Mouse (Mus musculus) lung, postnatal 14 days (tissue): ENCODE data around the gene Olfr653.

Experiments used
- DNase-seq: peaks from one replicate; pipeline ENCODE4 v3.0.0; 2021

Olfr653 gene

GRCm38 (mm10) chr7:104577014-104577413 lies at the start of gene Olfr653:
Gene Olfr653, plus strand, starts transcription at chr7:104577314.
- no peak for DNase-seq

- DNase-seq = no peak
Measured at GRCm38 (mm10) chr7:104549833-104550232, 27.3 kb upstream of the Olfr653 start, which contains the start of gene Olfr651. Gene Olfr651, plus strand, starts transcription at chr7:104550133.

GRCm38 (mm10) chr7:104552700-104553099 lies 24.4 kb upstream of the Olfr653 start:
- DNase-seq = no peak

- no peak for DNase-seq
Measured at GRCm38 (mm10) chr7:104560601-104561000, 16.5 kb upstream of the Olfr653 start, which contains the start of gene Olfr652. Gene Olfr652, plus strand, starts transcription at chr7:104560901.

GRCm38 (mm10) chr7:104580846-104581245 lies 3.7 kb downstream of the Olfr653 start:
- no peak for DNase-seq

- DNase-seq = no peak
Measured at GRCm38 (mm10) chr7:104581429-104581828, 4.3 kb downstream of the Olfr653 start.

- DNase-seq = no peak
Measured at GRCm38 (mm10) chr7:104586725-104587124, 9.6 kb downstream of the Olfr653 start, which contains the start of gene Olfr654. Gene Olfr654, plus strand, starts transcription at chr7:104587025.

GRCm38 (mm10) chr7:104588274-104588673 lies 11.2 kb downstream of the Olfr653 start:
- no peak for DNase-seq

GRCm38 (mm10) chr7:104601679-104602078 lies 24.6 kb downstream of the Olfr653 start, which contains the start of gene Olfr655:
Gene Olfr655, minus strand, starts transcription at chr7:104601779.
- DNase-seq = no peak

- DNase-seq = peak; percentile 14
Measured at GRCm38 (mm10) chr7:104603173-104603572, 26.1 kb downstream of the Olfr653 start.

GRCm38 (mm10) chr7:104604727-104605126 lies 27.6 kb downstream of the Olfr653 start:
- DNase-seq = no peak

- no peak for DNase-seq
Measured at GRCm38 (mm10) chr7:104613655-104614054, 36.5 kb downstream of the Olfr653 start, which contains the start of gene Olfr656. Gene Olfr656, plus strand, starts transcription at chr7:104613955.

GRCm38 (mm10) chr7:104624494-104624893 lies 47.4 kb downstream of the Olfr653 start, which contains the start of gene Olfr657:
Gene Olfr657, plus strand, starts transcription at chr7:104624794.
- DNase-seq = no peak
